Mouse (Mus musculus) hindbrain, embryonic 11.5 days (tissue): ENCODE measurements around the gene Tbc1d1. TPM values are rescaled to one million over a fixed set of nuclear protein-coding genes. Genes with fewer than 3 reads are reported as not detected.
A peak's percentile ranks its signal among the peaks of the same experiment; 100 is the strongest.

Experiments
- ATAC-seq: fragments of 200-750 bp; cut with Nextera tagmentation; 2 replicates; pipeline ENCODE4 v1.8.0; 2017; ENCODE audit warnings: mild to moderate bottlenecking, moderate TSS enrichment, moderate library complexity; ENCODE audit not compliant: low FRiP score
- DNase-seq: peaks from one replicate; pipeline ENCODE4 v3.0.0-alpha.2; 2015; ENCODE audit warnings: low spot score
- H3K27ac ChIP-seq: fragments of 300-500 bp; sonication (generic); 2 replicates; pipeline ENCODE4 v1.5.1; 2014; ENCODE audit warnings: mild to moderate bottlenecking, low read depth, low read length
- H3K27me3 ChIP-seq: fragments of 300-500 bp; sonication (generic); 2 replicates; pipeline ENCODE4 v1.6.1; 2014; ENCODE audit warnings: mild to moderate bottlenecking, low read length, moderate library complexity, mixed read lengths; ENCODE audit not compliant: control insufficient read depth, insufficient read depth
- H3K36me3 ChIP-seq: fragments of 300-500 bp; sonication (generic); 2 replicates; pipeline ENCODE4 v1.6.1; 2014; ENCODE audit warnings: mild to moderate bottlenecking, low read length, moderate library complexity, mixed read lengths; ENCODE audit not compliant: control insufficient read depth, insufficient read depth
- H3K4me1 ChIP-seq: fragments of 300-500 bp; sonication (generic); replicated peaks from 2 replicates; pipeline ENCODE4 v1.6.1; 2014; ENCODE audit warnings: low read length, mixed read lengths; ENCODE audit not compliant: control insufficient read depth, insufficient read depth
- H3K4me2 ChIP-seq: fragments of 300-500 bp; sonication (generic); replicated peaks from 2 replicates; pipeline ENCODE4 v1.6.1; 2014; ENCODE audit warnings: mild to moderate bottlenecking, low read depth, low read length
- H3K4me3 ChIP-seq: fragments of 300-500 bp; sonication (generic); 2 replicates; pipeline ENCODE4 v1.5.1; 2014; ENCODE audit warnings: low read depth, low read length
- H3K9ac ChIP-seq: fragments of 300-500 bp; sonication (generic); 2 replicates; pipeline ENCODE4 v1.6.1; 2014; ENCODE audit warnings: low read depth, low read length
- H3K9me3 ChIP-seq: fragments of 300-500 bp; sonication (generic); 2 replicates; pipeline ENCODE4 v1.6.1; 2016; ENCODE audit warnings: low read length; ENCODE audit not compliant: control insufficient read depth
- WGBS: fragments of 180-500 bp; shearing (Covaris S2); extraction: QIAGEN DNeasy Blood & Tissue Kit; methylation state at CpG from one replicate; pipeline ENCODE4 v1.1.7; 2014; 5-methylcytosine and 5-hydroxymethylcytosine counted together
- polyA plus RNA-seq: library from polyadenylated mRNA; unstranded; fragments of >200 nt; fragmentation: Nextera tagmentation; extraction: Ambion mirVana; gene quantifications from 2 replicates; pipeline ENCODE4 v1.2.1, GENCODE M21; 2014

The Tbc1d1 gene
- polyA plus RNA-seq, 1 experiment from 2014 or later: 20.2 TPM

- H3K9ac ChIP-seq: no peak overlapping the region
- H3K4me2 ChIP-seq: no peak overlapping the region
- H3K4me3 ChIP-seq: no peak overlapping the region
- peak; percentile 69 for DNase-seq
- 40% methylated on average over 17 of the region's 17 CpGs for WGBS
- H3K4me1 ChIP-seq: no peaks in the 10 kb centered on the region
- ATAC-seq: no peak
- H3K27ac ChIP-seq: no peak overlapping the region
- H3K27me3 ChIP-seq: no peaks in the 10 kb centered on the region
- no peaks in the 10 kb centered on the region for H3K9me3 ChIP-seq
- no peaks in the 10 kb centered on the region for H3K36me3 ChIP-seq
These were observed 118.8 kb downstream of the Tbc1d1 start for GRCm38 (mm10) chr5:64274738-64275451.

- H3K9ac ChIP-seq: no peak overlapping the region
- no peak overlapping the region for H3K4me2 ChIP-seq
- no peaks in the 10 kb centered on the region for H3K36me3 ChIP-seq
- DNase-seq: no peak
- H3K4me3 ChIP-seq: no peak overlapping the region
- H3K9me3 ChIP-seq: no peaks in the 10 kb centered on the region
- 88% methylated on average over 7 of the region's 7 CpGs for WGBS
- no peak overlapping the region for H3K27ac ChIP-seq
- H3K4me1 ChIP-seq: no peaks in the 10 kb centered on the region
- no peak for ATAC-seq
- no peaks in the 10 kb centered on the region for H3K27me3 ChIP-seq
These were observed 121.6 kb downstream of the Tbc1d1 start for GRCm38 (mm10) chr5:64277646-64278191.

GRCm38 (mm10) chr5:64279668-64280067 is 123.6 kb downstream of the Tbc1d1 start:
- H3K9me3 ChIP-seq: no peaks in the 10 kb centered on the region
- ATAC-seq (no peak), DNase-seq (no peak)
- H3K4me3 ChIP-seq: no peak overlapping the region
- 73% methylated on average over 7 of the region's 7 CpGs for WGBS
- no peak overlapping the region for H3K4me2 ChIP-seq
- H3K27ac ChIP-seq: no peak overlapping the region
- no peak overlapping the region for H3K9ac ChIP-seq
- H3K27me3 ChIP-seq: no peaks in the 10 kb centered on the region
- no peaks in the 10 kb centered on the region for H3K4me1 ChIP-seq
- H3K36me3 ChIP-seq: no peaks in the 10 kb centered on the region

GRCm38 (mm10) chr5:64280191-64280590 is 124.1 kb downstream of the Tbc1d1 start:
- no peak overlapping the region for H3K4me3 ChIP-seq
- WGBS: 94% methylated on average over 8 of the region's 8 CpGs
- no peaks in the 10 kb centered on the region for H3K4me1 ChIP-seq
- H3K27me3 ChIP-seq: no peaks in the 10 kb centered on the region
- no peak overlapping the region for H3K9ac ChIP-seq
- H3K27ac ChIP-seq: no peak overlapping the region
- no peaks in the 10 kb centered on the region for H3K36me3 ChIP-seq
- DNase-seq (no peak), ATAC-seq (no peak)
- no peaks in the 10 kb centered on the region for H3K9me3 ChIP-seq
- H3K4me2 ChIP-seq: no peak overlapping the region

GRCm38 (mm10) chr5:64280613-64281012 is 124.5 kb downstream of the Tbc1d1 start:
- Histone ChIP-seq H3K27me3 (no peaks in the 10 kb centered on the region), H3K27ac (no peak overlapping the region), H3K4me1 (no peaks in the 10 kb centered on the region), H3K4me2 (no peak overlapping the region), H3K36me3 (no peaks in the 10 kb centered on the region), H3K9me3 (no peaks in the 10 kb centered on the region), H3K4me3 (no peak overlapping the region), H3K9ac (no peak overlapping the region)
- WGBS: 90% methylated on average over 4 of the region's 4 CpGs
- no peak for DNase-seq
- no peak for ATAC-seq

- no peak for DNase-seq
These were observed 125.6 kb downstream of the Tbc1d1 start for GRCm38 (mm10) chr5:64281674-64282073.

GRCm38 (mm10) chr5:64282594-64282993 is 126.5 kb downstream of the Tbc1d1 start:
- no peak overlapping the region for H3K4me2 ChIP-seq
- H3K4me1 ChIP-seq: no peaks in the 10 kb centered on the region
- H3K27me3 ChIP-seq: no peaks in the 10 kb centered on the region
- ATAC-seq (no peak), DNase-seq (no peak)
- H3K9ac ChIP-seq: no peak overlapping the region
- H3K9me3 ChIP-seq: no peaks in the 10 kb centered on the region
- no peaks in the 10 kb centered on the region for H3K36me3 ChIP-seq
- no peak overlapping the region for H3K4me3 ChIP-seq
- no peak overlapping the region for H3K27ac ChIP-seq
- WGBS: 77% methylated on average over 4 of the region's 4 CpGs

More at GRCm38 (mm10) chr5:64281674-64282073, 125.6 kb downstream of the Tbc1d1 start:
- 94% methylated on average over 7 of the region's 7 CpGs for WGBS
- no peak overlapping the region for H3K4me3 ChIP-seq
- ATAC-seq: no peak
- H3K4me2 ChIP-seq: no peak overlapping the region
- no peak overlapping the region for H3K27ac ChIP-seq
- H3K9me3 ChIP-seq: no peaks in the 10 kb centered on the region
- H3K4me1 ChIP-seq: no peaks in the 10 kb centered on the region
- no peaks in the 10 kb centered on the region for H3K27me3 ChIP-seq
- H3K9ac ChIP-seq: no peak overlapping the region
- H3K36me3 ChIP-seq: no peaks in the 10 kb centered on the region

GRCm38 (mm10) chr5:64285289-64285688 is 129.2 kb downstream of the Tbc1d1 start:
- DNase-seq (no peak), ATAC-seq (no peak)
- H3K9me3 ChIP-seq: no peaks in the 10 kb centered on the region
- no peak overlapping the region for H3K27ac ChIP-seq
- H3K4me1 ChIP-seq: no peaks in the 10 kb centered on the region
- 95% methylated on average over 4 of the region's 4 CpGs for WGBS
- no peak overlapping the region for H3K4me2 ChIP-seq
- no peaks in the 10 kb centered on the region for H3K36me3 ChIP-seq
- no peak overlapping the region for H3K4me3 ChIP-seq
- H3K9ac ChIP-seq: no peak overlapping the region
- H3K27me3 ChIP-seq: no peaks in the 10 kb centered on the region

GRCm38 (mm10) chr5:64285851-64286250 is 129.7 kb downstream of the Tbc1d1 start:
- no peaks in the 10 kb centered on the region for H3K36me3 ChIP-seq

More at GRCm38 (mm10) chr5:64285851-64286250, 129.7 kb downstream of the Tbc1d1 start:
- no peak for ATAC-seq
- Histone ChIP-seq H3K4me3 (no peak overlapping the region), H3K9me3 (no peaks in the 10 kb centered on the region), H3K27me3 (no peaks in the 10 kb centered on the region), H3K4me1 (no peaks in the 10 kb centered on the region), H3K4me2 (no peak overlapping the region), H3K27ac (no peak overlapping the region), H3K9ac (no peak overlapping the region)
- 96% methylated on average over 13 of the region's 13 CpGs for WGBS
- no peak for DNase-seq
